Comparison of ENCODE assay signal across 8 mouse cellular contexts in genomic region chr11:99040346-99040974, GRCm38 (mm10). TPM values are rescaled to one million over a fixed set of nuclear protein-coding genes. Genes with fewer than 3 reads are reported as not detected.
DNase-seq lines count a peak whose midpoint lies in the region; ATAC-seq and TF ChIP-seq lines count a peak whose summit lies in the region.

No protein-coding gene starts in this region.

- no peaks in the 10 kb centered on the region for H3K36me3 ChIP-seq in ES-E14 (ENCODE audit: control insufficient read depth, insufficient read depth, low read length, poor library complexity, severe bottlenecking)
- H3K36me3 ChIP-seq in embryonic facial prominence, embryonic 15.5 days: no peaks in the 10 kb centered on the region; the same call in 1 of the 2 replicates
- H3K36me3 ChIP-seq in hindbrain, embryonic 15.5 days: no peaks in the 10 kb centered on the region
- 0 out of 2 replicates have a peak, but pooled peaks cover 3% of the 10 kb centered on the region for H3K36me3 ChIP-seq in liver, embryonic 11.5 days (ENCODE audit: control insufficient read depth, insufficient read depth, low read length)
- H3K36me3 ChIP-seq in neural tube, embryonic 11.5 days (ENCODE audit: control insufficient read depth, insufficient read depth, low read length): 0 out of 2 replicates have a peak, but pooled peaks cover 6% of the 10 kb centered on the region

- peak; percentile 58 for TF ChIP-seq CTCF in gastrocnemius, adult 2 months (IDR thresholded peaks at IDR 0.05)

- intact Hi-C loops in gastrocnemius, adult 2 months (cut with DNase I): loop anchor here (1.0 kb wide), 1 partner anchor 84 kb away; no protein-coding TSS in a partner anchor

- in situ Hi-C loops in ES-E14 (cut with MboI; ENCODE audit: low sequenced_read_pairs in 2 of 2, unreplicated experiment in 2 of 2): no loop called here

- no peaks in the 10 kb centered on the region for H3K27me3 ChIP-seq in embryonic facial prominence, embryonic 15.5 days
- no peaks in the 10 kb centered on the region for H3K27me3 ChIP-seq in hindbrain, embryonic 15.5 days
- peaks cover 24% of the 10 kb centered on the region for H3K27me3 ChIP-seq in liver, embryonic 11.5 days (replicated peaks; ENCODE audit: control insufficient read depth, insufficient read depth, low read length)
- no peaks in the 10 kb centered on the region for H3K27me3 ChIP-seq in neural tube, embryonic 11.5 days (ENCODE audit: control insufficient read depth, insufficient read depth, low read length)

- peak overlapping the region; percentile 81 for H3K4me3 ChIP-seq in gastrocnemius, adult 2 months
- H3K4me3 ChIP-seq in ES-E14 (ENCODE audit: insufficient read depth in 1 of 2, low read depth in 1 of 2, low read length in 2 of 2, poor library complexity in 1 of 2, severe bottlenecking in 1 of 2): peak overlapping the region; percentile 57
- H3K4me3 ChIP-seq in embryonic facial prominence, embryonic 15.5 days (replicated peaks): peak overlapping the region; percentile 69
- H3K4me3 ChIP-seq in hindbrain, embryonic 15.5 days: peak overlapping the region; percentile 61
- H3K4me3 ChIP-seq in liver, embryonic 11.5 days (ENCODE audit: low read depth, low read length): peak overlapping the region; percentile 73
- H3K4me3 ChIP-seq in neural tube, embryonic 11.5 days (ENCODE audit: low read depth, low read length): peak overlapping the region; percentile 71

- no peak for DNase-seq in gastrocnemius, adult 2 months
- DNase-seq in gastrocnemius, postnatal 10 days: no peak
- DNase-seq in ES-E14 (ENCODE audit: low read depth, low spot score): no peak
- DNase-seq in liver, embryonic 11.5 days (ENCODE audit: low spot score): peak; percentile 63
- DNase-seq in neural tube, embryonic 11.5 days (ENCODE audit: low spot score): peak; percentile 66
- DNase-seq in spleen, postnatal 4 days (ENCODE audit: low spot score in 2 of 2): no peak

- H3K9ac ChIP-seq in ES-E14 (ENCODE audit: insufficient read depth, low read depth, low read length, poor library complexity, severe bottlenecking): peak overlapping the region; percentile 18; the same call in 1 of the 2 replicates
- peak overlapping the region; percentile 96 for H3K9ac ChIP-seq in embryonic facial prominence, embryonic 15.5 days
- peak overlapping the region; percentile 71 for H3K9ac ChIP-seq in hindbrain, embryonic 15.5 days
- H3K9ac ChIP-seq in liver, embryonic 11.5 days (ENCODE audit: low read depth, low read length): peak overlapping the region; percentile 86
- H3K9ac ChIP-seq in neural tube, embryonic 11.5 days (ENCODE audit: low read length): peak overlapping the region; percentile 93

- under 1% methylated on average over 17 of the region's 17 CpGs for WGBS in embryonic facial prominence, embryonic 15.5 days
- whole genome bisulfite sequencing in hindbrain, embryonic 15.5 days: 2% methylated on average over 17 of the region's 17 CpGs
- WGBS in liver, embryonic 11.5 days: under 1% methylated on average over 17 of the region's 17 CpGs
- WGBS in neural tube, embryonic 11.5 days: 3% methylated on average over 17 of the region's 17 CpGs

- peak overlapping the region; percentile 90 for H3K27ac ChIP-seq in gastrocnemius, adult 2 months
- no peak overlapping the region for H3K27ac ChIP-seq in ES-E14 (ENCODE audit: insufficient read depth, low read depth, low read length, poor library complexity, severe bottlenecking)
- H3K27ac ChIP-seq in embryonic facial prominence, embryonic 15.5 days (replicated peaks): peak overlapping the region; percentile 97
- H3K27ac ChIP-seq in hindbrain, embryonic 15.5 days (replicated peaks): peak overlapping the region; percentile 77
- H3K27ac ChIP-seq in liver, embryonic 11.5 days (ENCODE audit: low read depth, low read length): peak overlapping the region; percentile 90
- peak overlapping the region; percentile 93 for H3K27ac ChIP-seq in neural tube, embryonic 11.5 days (ENCODE audit: low read depth, low read length)

- H3K9me3 ChIP-seq in ES-E14 (ENCODE audit: control insufficient read depth, insufficient read depth, low read depth, low read length): no peaks in the 10 kb centered on the region
- no peaks in the 10 kb centered on the region for H3K9me3 ChIP-seq in embryonic facial prominence, embryonic 15.5 days (replicated peaks)
- H3K9me3 ChIP-seq in hindbrain, embryonic 15.5 days: no peaks in the 10 kb centered on the region
- no peaks in the 10 kb centered on the region for H3K9me3 ChIP-seq in liver, embryonic 11.5 days (ENCODE audit: control insufficient read depth, low read length)
- no peaks in the 10 kb centered on the region for H3K9me3 ChIP-seq in neural tube, embryonic 11.5 days (ENCODE audit: control insufficient read depth, low read length)

- 0 out of 4 replicates have a peak, but pooled peaks cover 0 to 4% of the 10 kb centered on the region in 2 experiments for H3K4me1 ChIP-seq in ES-E14 (ENCODE audit: control insufficient read depth in 2 of 2, insufficient read depth in 2 of 2, low read length in 2 of 2, poor library complexity in 1 of 2)
- peaks cover 31% of the 10 kb centered on the region for H3K4me1 ChIP-seq in embryonic facial prominence, embryonic 15.5 days
- H3K4me1 ChIP-seq in hindbrain, embryonic 15.5 days (replicated peaks): peaks cover 25% of the 10 kb centered on the region
- H3K4me1 ChIP-seq in liver, embryonic 11.5 days (replicated peaks; ENCODE audit: control insufficient read depth, insufficient read depth, low read length): peaks cover 33% of the 10 kb centered on the region
- peaks cover 12% of the 10 kb centered on the region; the same call in 1 of the 2 replicates for H3K4me1 ChIP-seq in neural tube, embryonic 11.5 days (ENCODE audit: control insufficient read depth, insufficient read depth, low read length)

- ATAC-seq in embryonic facial prominence, embryonic 15.5 days (ENCODE audit: insufficient number of reproducible peaks, low FRiP score, low TSS enrichment, low read depth): 0 out of 2 replicates have a peak, but pooled peaks have one; percentile 10
- peak; percentile 9; the same call in 1 of the 2 replicates for ATAC-seq in hindbrain, embryonic 15.5 days (ENCODE audit: low FRiP score, low read depth)
- ATAC-seq in liver, embryonic 11.5 days (replicated peaks; ENCODE audit: low FRiP score): no peak
- ATAC-seq in neural tube, embryonic 11.5 days (ENCODE audit: insufficient read depth, low FRiP score, low TSS enrichment): peak; percentile 50

- peak overlapping the region; percentile 88 for H3K4me2 ChIP-seq in embryonic facial prominence, embryonic 15.5 days (replicated peaks)
- H3K4me2 ChIP-seq in hindbrain, embryonic 15.5 days: peak overlapping the region; percentile 94
- peak overlapping the region; percentile 86 for H3K4me2 ChIP-seq in liver, embryonic 11.5 days
- H3K4me2 ChIP-seq in neural tube, embryonic 11.5 days (ENCODE audit: low read depth): peak overlapping the region; percentile 74

TF ChIP-seq in ES-E14, 5 proteins besides CTCF, POLR2A, EP300 and RAD21:
- TF ChIP-seq ZC3H11A (IDR thresholded peaks at IDR 0.05; ENCODE audit: borderline replicate concordance, low read depth, low read length) (no peak), HCFC1 (IDR thresholded peaks at IDR 0.05; ENCODE audit: borderline replicate concordance, insufficient read depth, low read length) (no peak), MAFK (IDR thresholded peaks at IDR 0.05; ENCODE audit: insufficient read depth, low read depth, low read length) (no peak), CHD2 (IDR thresholded peaks at IDR 0.05; ENCODE audit: low read depth, low read length) (no peak), ZNF384 (IDR thresholded peaks at IDR 0.05; ENCODE audit: low read depth, low read length) (no peak)

RNA-seq across cellular contexts. Expression of gene Igfbp4, which starts 0.6 kb away (rescaled TPM):
- total RNA-seq in gastrocnemius, adult 2 months (2021): 10 to 100 TPM; 30.4 to 36.8 TPM
- total RNA-seq in gastrocnemius, postnatal 10 days (2021): 100 to 1,000 TPM; 172 to 198 TPM
- total RNA-seq in ES-E14 (2012; rRNA removed): 31.5 and 38.8 TPM in 2 replicates
- 1,352 and 1,417 TPM in 2 replicates for polyA plus RNA-seq in embryonic facial prominence, embryonic 15.5 days (2015; fragmentation: Nextera tagmentation; extraction: Ambion mirVana)
- polyA plus RNA-seq in hindbrain, embryonic 15.5 days (2015; fragmentation: Nextera tagmentation; extraction: Ambion mirVana): 145 and 146 TPM in 2 replicates
- 324 and 328 TPM in 2 replicates for polyA plus RNA-seq in liver, embryonic 11.5 days (2014; fragmentation: Nextera tagmentation; extraction: Ambion mirVana)
- polyA plus RNA-seq in neural tube, embryonic 11.5 days (2014; fragmentation: Nextera tagmentation; extraction: Ambion mirVana): 353 and 365 TPM in 2 replicates

RNA-seq across cellular contexts. Expression of gene Top2a, which starts 16.5 kb away (rescaled TPM):
- under 1 TPM; 0.11 to 0.18 TPM for total RNA-seq in gastrocnemius, adult 2 months (2021)
- total RNA-seq in gastrocnemius, postnatal 10 days (2021): 10 to 100 TPM; 33.9 to 43.9 TPM
- total RNA-seq in ES-E14 (2012; rRNA removed): 353 and 381 TPM in 2 replicates
- polyA plus RNA-seq in embryonic facial prominence, embryonic 15.5 days (2015; fragmentation: Nextera tagmentation; extraction: Ambion mirVana): 162 and 168 TPM in 2 replicates
- polyA plus RNA-seq in hindbrain, embryonic 15.5 days (2015; fragmentation: Nextera tagmentation; extraction: Ambion mirVana): 43.7 and 56.9 TPM in 2 replicates
- polyA plus RNA-seq in liver, embryonic 11.5 days (2014; fragmentation: Nextera tagmentation; extraction: Ambion mirVana): 315 and 330 TPM in 2 replicates
- polyA plus RNA-seq in neural tube, embryonic 11.5 days (2014; fragmentation: Nextera tagmentation; extraction: Ambion mirVana): 338 and 339 TPM in 2 replicates

RNA-seq across cellular contexts. Expression of gene Tns4, which starts 48.6 kb away (rescaled TPM):
- total RNA-seq in gastrocnemius, adult 2 months (2021): under 1 TPM in 1 of 2 experiments, not detected in 1; 0.22 TPM
- total RNA-seq in gastrocnemius, postnatal 10 days (2021): not detected
- 1.1 and 1.2 TPM in 2 replicates for total RNA-seq in ES-E14 (2012; rRNA removed)
- 2.7 and 2.8 TPM in 2 replicates for polyA plus RNA-seq in embryonic facial prominence, embryonic 15.5 days (2015; fragmentation: Nextera tagmentation; extraction: Ambion mirVana)
- polyA plus RNA-seq in hindbrain, embryonic 15.5 days (2015; fragmentation: Nextera tagmentation; extraction: Ambion mirVana): 0.08 and 0.17 TPM in 2 replicates
- polyA plus RNA-seq in liver, embryonic 11.5 days (2014; fragmentation: Nextera tagmentation; extraction: Ambion mirVana): 0.21 TPM in 1 of 2 replicates, not detected in the other
- polyA plus RNA-seq in neural tube, embryonic 11.5 days (2014; fragmentation: Nextera tagmentation; extraction: Ambion mirVana): 0.46 and 0.62 TPM in 2 replicates

RNA-seq across cellular contexts. Expression of gene Gjd3, which starts 57.6 kb away (rescaled TPM):
- not detected for total RNA-seq in gastrocnemius, adult 2 months (2021)
- total RNA-seq in gastrocnemius, postnatal 10 days (2021): not detected
- total RNA-seq in ES-E14 (2012; rRNA removed): 0.27 and 1.7 TPM in 2 replicates
- 0.96 and 1.1 TPM in 2 replicates for polyA plus RNA-seq in embryonic facial prominence, embryonic 15.5 days (2015; fragmentation: Nextera tagmentation; extraction: Ambion mirVana)
- polyA plus RNA-seq in hindbrain, embryonic 15.5 days (2015; fragmentation: Nextera tagmentation; extraction: Ambion mirVana): 1.8 and 3.1 TPM in 2 replicates
- 0.21 and 0.22 TPM in 2 replicates for polyA plus RNA-seq in liver, embryonic 11.5 days (2014; fragmentation: Nextera tagmentation; extraction: Ambion mirVana)
- 0.57 TPM in 1 of 2 replicates, not detected in the other for polyA plus RNA-seq in neural tube, embryonic 11.5 days (2014; fragmentation: Nextera tagmentation; extraction: Ambion mirVana)

Comparison
In these comparisons a context has a peak if more than half of its experiments do, and no peak if none do; other contexts are left out.
1. DNase-seq: peak in liver, embryonic 11.5 days (single experiment) and neural tube, embryonic 11.5 days (single experiment); none in gastrocnemius, adult 2 months (single experiment), gastrocnemius, postnatal 10 days (single experiment), ES-E14 (single experiment) and spleen, postnatal 4 days (0 of 2).
2. H3K9ac ChIP-seq: peak in every context shown above with its lines; median percentile 96 in embryonic facial prominence, embryonic 15.5 days; 93 in neural tube, embryonic 11.5 days; 86 in liver, embryonic 11.5 days; 71 in hindbrain, embryonic 15.5 days; 18 in ES-E14.
3. Peak in every context shown above with its lines, with median percentiles within 50 percentile points of each other: H3K4me3 ChIP-seq and H3K4me2 ChIP-seq.